Mouse (Mus musculus): ENCODE results near the gene Rap1a. TPM values are rescaled to one million over a fixed set of nuclear protein-coding genes. Genes with fewer than 3 reads are reported as not detected.

The Rap1a gene
- polyA plus RNA-seq, 1 experiment, result 3.8 TPM

DNA sequence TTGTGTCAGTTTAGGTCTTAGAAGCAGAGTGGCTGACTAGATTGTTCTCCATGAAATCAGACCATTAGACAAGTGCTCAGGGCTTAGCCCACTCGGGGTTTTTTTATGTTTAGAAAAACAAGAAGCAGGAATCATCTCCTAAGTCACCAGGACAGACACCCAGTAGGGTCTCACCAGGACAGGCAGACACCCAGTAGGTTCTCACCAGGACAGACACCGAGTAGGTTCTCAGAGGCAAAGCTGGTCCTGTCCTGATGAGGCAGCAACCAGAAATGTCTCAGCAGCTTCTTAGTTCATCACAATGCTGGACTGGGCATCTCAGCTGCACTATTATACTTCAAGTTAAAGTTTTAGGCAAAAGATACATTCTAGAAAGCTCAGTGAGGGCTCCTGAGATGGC, 23.6 kb upstream of the Rap1a start:
- H3K36me3 ChIP-seq (ENCODE audit: control insufficient read depth), result no peaks in the 10 kb centered on the region
- no peaks in the 10 kb centered on the region for H3K9me3 ChIP-seq (ENCODE audit: control insufficient read depth, low read length)
- H3K27me3 ChIP-seq (ENCODE audit: control insufficient read depth), result peaks cover 17% of the 10 kb centered on the region
- peaks cover 13% of the 10 kb centered on the region for H3K4me1 ChIP-seq (ENCODE audit: control insufficient read depth)
- no peak overlapping the region for H3K4me3 ChIP-seq (replicated peaks)
- no peak for TF ChIP-seq GATA1 (IDR thresholded peaks at IDR 0.05; ENCODE audit: low read length)
- TF ChIP-seq TAL1 (IDR thresholded peaks at IDR 0.05; ENCODE audit: low read length), result no peak

DNA sequence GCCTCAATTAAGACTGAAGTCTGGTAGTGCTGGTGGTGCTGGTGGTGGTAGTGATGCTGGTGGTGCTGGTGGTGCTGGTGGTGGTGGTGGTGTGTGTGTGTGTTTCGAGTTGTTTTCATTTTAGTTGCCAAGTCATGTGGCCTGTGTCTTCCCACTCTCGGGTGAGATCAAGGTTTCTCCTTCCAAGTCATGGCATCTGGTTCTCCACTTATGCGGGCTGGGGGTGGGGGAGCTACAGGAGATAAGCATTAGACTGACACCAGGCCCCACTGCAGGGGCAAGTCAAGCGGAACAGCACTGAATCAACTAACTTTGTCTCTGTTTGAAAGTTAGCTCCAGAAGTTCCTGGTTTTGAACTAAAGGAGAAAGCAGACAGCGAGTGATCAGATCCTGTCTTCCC, 23.0 kb upstream of the Rap1a start:
- Histone ChIP-seq H3K4me1 (ENCODE audit: control insufficient read depth) (peaks cover 13% of the 10 kb centered on the region), H3K4me3 (replicated peaks) (no peak overlapping the region), H3K9me3 (ENCODE audit: control insufficient read depth, low read length) (no peaks in the 10 kb centered on the region), H3K27me3 (ENCODE audit: control insufficient read depth) (peaks cover 17% of the 10 kb centered on the region), H3K36me3 (ENCODE audit: control insufficient read depth) (no peaks in the 10 kb centered on the region)
- TF ChIP-seq TAL1 (IDR thresholded peaks at IDR 0.05; ENCODE audit: low read length), result no peak
- no peak for TF ChIP-seq GATA1 (IDR thresholded peaks at IDR 0.05; ENCODE audit: low read length)

DNA sequence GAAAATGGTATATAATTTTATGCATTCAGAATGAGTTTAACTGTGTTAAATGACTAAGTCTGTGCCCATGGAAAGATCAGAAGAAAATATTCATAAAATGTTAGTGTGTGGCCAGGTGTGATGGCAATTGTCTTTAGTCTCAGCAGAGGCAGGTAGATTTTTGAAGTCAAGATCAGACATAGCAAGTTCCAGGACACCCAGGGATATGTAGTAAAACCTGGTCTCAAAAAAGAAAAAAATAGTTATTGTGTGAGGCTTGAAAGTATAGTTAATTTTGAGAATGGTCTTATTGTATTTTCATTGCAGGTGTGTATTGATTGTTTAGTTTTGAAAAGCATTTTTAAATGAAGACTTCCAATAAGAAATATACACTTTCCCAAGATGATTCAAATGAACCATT, 22.5 kb upstream of the Rap1a start:
- TF ChIP-seq TAL1 (IDR thresholded peaks at IDR 0.05; ENCODE audit: low read length) (no peak), GATA1 (IDR thresholded peaks at IDR 0.05; ENCODE audit: low read length) (no peak)
- H3K4me1 ChIP-seq (ENCODE audit: control insufficient read depth), result peaks cover 16% of the 10 kb centered on the region
- H3K9me3 ChIP-seq (ENCODE audit: control insufficient read depth, low read length), result no peaks in the 10 kb centered on the region
- H3K36me3 ChIP-seq (ENCODE audit: control insufficient read depth), result no peaks in the 10 kb centered on the region
- H3K27me3 ChIP-seq (ENCODE audit: control insufficient read depth), result peaks cover 14% of the 10 kb centered on the region
- H3K4me3 ChIP-seq (replicated peaks), result no peak overlapping the region

DNA sequence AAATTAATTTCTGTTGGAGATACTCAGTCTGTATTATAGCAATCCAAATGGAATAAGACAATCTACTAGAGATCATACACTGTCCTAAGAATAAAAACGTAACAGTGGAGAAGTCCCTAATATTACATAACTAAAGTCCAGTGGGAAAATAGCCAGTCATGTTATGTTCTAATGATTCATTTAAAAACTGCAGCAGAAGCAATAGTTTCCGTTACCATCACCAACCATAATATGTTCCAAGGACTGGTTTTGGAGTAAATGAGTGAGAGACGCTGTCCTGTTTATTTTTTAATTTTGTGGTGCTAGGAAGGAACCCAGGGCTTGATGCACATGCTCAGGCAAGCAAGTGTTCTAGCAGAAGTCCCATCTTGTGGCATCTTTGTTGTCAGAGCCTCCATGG, 20.4 kb upstream of the Rap1a start:
- Histone ChIP-seq H3K36me3 (ENCODE audit: control insufficient read depth) (no peaks in the 10 kb centered on the region), H3K9me3 (ENCODE audit: control insufficient read depth, low read length) (no peaks in the 10 kb centered on the region), H3K27me3 (ENCODE audit: control insufficient read depth) (peaks cover 17% of the 10 kb centered on the region), H3K4me3 (replicated peaks) (no peak overlapping the region), H3K4me1 (ENCODE audit: control insufficient read depth) (peaks cover 30% of the 10 kb centered on the region)
- no peak for TF ChIP-seq TAL1 (IDR thresholded peaks at IDR 0.05; ENCODE audit: low read length)
- TF ChIP-seq GATA1 (IDR thresholded peaks at IDR 0.05; ENCODE audit: low read length), result no peak

DNA sequence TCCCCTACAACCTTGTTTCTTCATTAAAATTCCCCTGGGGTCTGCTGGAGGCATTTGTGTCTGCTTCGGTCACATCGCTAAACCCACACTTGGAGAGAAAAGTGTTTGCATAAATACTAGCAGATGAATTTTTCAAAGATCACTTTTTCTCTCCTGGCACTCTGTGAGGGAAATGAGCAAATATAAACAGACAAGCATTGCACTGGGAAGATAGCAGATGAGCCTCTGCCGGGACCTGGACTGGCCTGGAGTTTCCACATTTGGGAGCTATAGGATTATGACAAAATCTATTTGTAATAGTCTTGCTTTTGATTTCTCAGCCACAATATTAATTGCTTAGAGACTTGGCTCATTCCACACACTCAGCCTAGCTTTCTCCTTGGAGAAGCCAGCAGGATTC, 19.1 kb upstream of the Rap1a start:
- TF ChIP-seq TAL1 (IDR thresholded peaks at IDR 0.05; ENCODE audit: low read length) (no peak), GATA1 (IDR thresholded peaks at IDR 0.05; ENCODE audit: low read length) (no peak)
- Histone ChIP-seq H3K4me3 (replicated peaks) (no peak overlapping the region), H3K27me3 (ENCODE audit: control insufficient read depth) (peaks cover 8% of the 10 kb centered on the region), H3K9me3 (ENCODE audit: control insufficient read depth, low read length) (no peaks in the 10 kb centered on the region), H3K36me3 (ENCODE audit: control insufficient read depth) (no peaks in the 10 kb centered on the region), H3K4me1 (ENCODE audit: control insufficient read depth) (peaks cover 35% of the 10 kb centered on the region)

DNA sequence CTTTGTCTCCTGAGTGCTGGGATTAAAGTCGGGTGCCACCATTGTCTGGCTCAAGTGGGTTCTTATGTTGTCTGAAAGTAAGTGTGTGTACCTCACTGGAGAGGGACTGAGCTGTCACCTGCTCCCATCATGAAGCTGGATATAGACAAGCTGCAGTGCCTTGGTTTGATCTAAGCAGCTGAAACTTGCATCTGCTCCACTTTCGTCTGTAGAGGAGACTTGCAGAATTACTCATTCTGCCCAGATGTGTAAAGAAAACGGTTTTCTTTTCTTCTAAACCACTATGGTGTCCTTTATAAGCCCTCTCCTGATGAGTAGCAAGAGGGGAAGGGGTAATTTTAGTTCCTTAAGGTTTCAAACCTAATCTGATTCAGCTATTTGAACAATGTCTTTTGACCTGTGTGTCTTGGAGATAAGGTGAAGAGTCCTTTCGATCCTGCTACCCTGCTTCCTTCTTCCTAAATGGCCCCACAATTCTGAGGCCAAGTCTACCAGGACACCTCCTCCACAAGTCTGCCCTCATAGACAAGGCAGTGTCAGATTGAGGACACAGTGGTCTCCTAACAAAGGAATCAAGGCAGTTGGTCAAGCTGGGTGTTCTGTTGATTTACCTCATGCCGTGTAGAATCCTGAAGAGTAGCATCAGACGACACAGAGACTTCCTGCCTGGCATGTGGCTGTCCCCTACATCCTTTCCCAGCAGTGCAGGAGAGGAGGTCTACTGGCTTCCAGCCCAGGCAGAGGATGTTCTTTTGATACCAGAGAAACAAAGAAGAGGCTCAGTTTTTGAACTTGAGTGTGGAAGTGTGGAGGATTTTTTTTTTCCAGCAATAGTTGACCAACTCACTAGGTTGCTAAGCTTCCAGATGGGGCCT, 17.2 kb upstream of the Rap1a start:
- H3K4me1 ChIP-seq (ENCODE audit: control insufficient read depth), result peaks cover 49% of the 10 kb centered on the region

DNA sequence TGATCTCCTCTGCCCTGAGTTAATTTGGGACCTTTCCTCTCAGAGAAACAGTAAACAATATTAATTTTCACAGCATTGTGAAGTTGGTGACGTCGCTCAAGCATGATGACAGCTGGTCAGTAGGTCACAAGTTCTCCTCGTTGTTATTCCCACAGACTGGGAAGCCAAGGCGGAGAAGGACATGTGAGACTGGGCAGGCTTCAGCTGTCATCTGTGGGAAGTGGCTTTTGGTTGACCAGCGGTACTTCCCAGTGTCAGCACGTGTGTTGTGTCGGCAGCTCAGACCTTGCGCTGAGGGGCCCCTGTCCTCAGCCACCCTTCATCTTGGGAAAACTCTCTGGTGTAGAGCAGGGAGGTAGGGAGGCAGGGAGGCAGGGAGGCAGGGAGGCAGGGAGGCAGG, 15.0 kb upstream of the Rap1a start:
- Histone ChIP-seq H3K4me3 (replicated peaks) (no peak overlapping the region), H3K36me3 (ENCODE audit: control insufficient read depth) (peaks cover 2% of the 10 kb centered on the region; the same call in 1 of the 2 replicates), H3K27me3 (ENCODE audit: control insufficient read depth) (peaks cover 5% of the 10 kb centered on the region), H3K9me3 (ENCODE audit: control insufficient read depth, low read length) (no peaks in the 10 kb centered on the region), H3K4me1 (ENCODE audit: control insufficient read depth) (peaks cover 70% of the 10 kb centered on the region)
- TF ChIP-seq GATA1 (IDR thresholded peaks at IDR 0.05; ENCODE audit: low read length), result no peak
- TF ChIP-seq TAL1 (IDR thresholded peaks at IDR 0.05; ENCODE audit: low read length), result no peak

More for the DNA sequence above, 17.2 kb upstream of the Rap1a start:
- TF ChIP-seq TAL1 (IDR thresholded peaks at IDR 0.05; ENCODE audit: low read length) (no peak), GATA1 (IDR thresholded peaks at IDR 0.05; ENCODE audit: low read length) (no peak)
- Histone ChIP-seq H3K4me3 (replicated peaks) (no peak overlapping the region), H3K9me3 (ENCODE audit: control insufficient read depth, low read length) (no peaks in the 10 kb centered on the region), H3K27me3 (ENCODE audit: control insufficient read depth) (peaks cover 5% of the 10 kb centered on the region), H3K36me3 (ENCODE audit: control insufficient read depth) (peaks cover 2% of the 10 kb centered on the region; the same call in 1 of the 2 replicates)

DNA sequence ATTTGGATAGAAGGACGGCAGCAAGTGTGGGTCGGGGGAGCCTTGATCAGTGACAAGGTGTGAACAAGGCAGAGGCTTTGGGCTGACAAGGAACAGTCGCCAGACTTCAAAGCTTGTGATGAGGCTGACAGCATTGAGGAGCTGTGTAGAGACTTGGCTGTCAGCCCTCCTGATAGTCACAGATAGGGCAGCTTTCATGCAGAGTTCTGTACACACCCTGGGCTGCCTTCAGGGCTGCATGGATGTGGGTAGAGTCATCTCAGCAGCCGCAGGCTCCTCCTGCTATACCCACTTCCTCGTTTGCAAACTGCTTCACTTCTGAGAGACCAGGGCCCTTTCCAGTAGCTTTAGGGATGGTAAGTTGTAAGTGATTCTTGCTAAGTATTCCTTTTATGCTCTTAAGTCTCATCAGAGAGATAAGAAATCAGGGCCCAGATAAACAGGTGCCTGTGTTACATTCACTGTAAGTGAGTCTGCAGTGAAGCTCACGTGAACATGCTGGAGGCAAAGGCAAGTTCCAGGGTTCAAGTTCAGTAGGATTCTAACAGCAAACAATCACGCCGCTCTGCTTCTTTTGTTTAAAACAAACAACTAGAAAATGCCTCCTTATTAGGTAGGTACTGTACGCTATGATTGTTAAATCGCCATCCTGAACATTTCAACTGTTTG, 14.2 kb upstream of the Rap1a start:
- Histone ChIP-seq H3K36me3 (ENCODE audit: control insufficient read depth) (peaks cover 2% of the 10 kb centered on the region; the same call in 1 of the 2 replicates), H3K27me3 (ENCODE audit: control insufficient read depth) (peaks cover 5% of the 10 kb centered on the region), H3K4me1 (ENCODE audit: control insufficient read depth) (peaks cover 76% of the 10 kb centered on the region), H3K9me3 (ENCODE audit: control insufficient read depth, low read length) (no peaks in the 10 kb centered on the region), H3K4me3 (replicated peaks) (peak overlapping the region; percentile 49)
- TF ChIP-seq TAL1 (IDR thresholded peaks at IDR 0.05; ENCODE audit: low read length) (0 out of 3 replicates have a peak, but pooled peaks have one; percentile 17), GATA1 (IDR thresholded peaks at IDR 0.05; ENCODE audit: low read length) (no peak; the same call in 1 of the 2 replicates)

DNA sequence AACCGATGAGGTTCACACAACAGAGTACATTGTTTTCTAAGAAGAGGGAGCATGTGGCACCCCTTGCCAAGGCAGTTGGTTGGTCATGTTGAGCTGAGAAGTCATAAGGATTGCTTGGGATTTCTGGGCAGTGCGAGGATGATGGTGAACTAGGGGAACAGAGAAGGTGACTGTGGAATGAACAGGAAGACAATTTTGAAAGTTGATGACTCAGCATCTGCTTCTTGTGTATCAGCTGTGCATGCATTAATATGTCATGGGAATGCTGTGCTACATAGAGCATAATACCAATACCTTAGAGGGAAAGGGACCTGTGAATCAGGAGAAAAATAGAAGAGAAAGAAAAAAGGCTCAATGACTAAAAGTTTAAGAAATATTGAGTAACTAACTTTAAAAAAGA, 10.0 kb upstream of the Rap1a start:
- H3K4me1 ChIP-seq (ENCODE audit: control insufficient read depth), result peaks cover 97% of the 10 kb centered on the region

More for the DNA sequence above, 10.0 kb upstream of the Rap1a start:
- H3K9me3 ChIP-seq (ENCODE audit: control insufficient read depth, low read length), result no peaks in the 10 kb centered on the region
- TF ChIP-seq GATA1 (IDR thresholded peaks at IDR 0.05; ENCODE audit: low read length), result no peak
- TF ChIP-seq TAL1 (IDR thresholded peaks at IDR 0.05; ENCODE audit: low read length), result no peak
- H3K36me3 ChIP-seq (ENCODE audit: control insufficient read depth), result peaks cover 2% of the 10 kb centered on the region; the same call in 1 of the 2 replicates
- no peak overlapping the region for H3K4me3 ChIP-seq (replicated peaks)
- no peaks in the 10 kb centered on the region for H3K27me3 ChIP-seq (ENCODE audit: control insufficient read depth)
